Mouse (Mus musculus) small intestine, adult 2 months (tissue): Measurements from ENCODE around the gene Barx2. TPM values are rescaled to one million over a fixed set of nuclear protein-coding genes. Genes with fewer than 3 reads are reported as not detected.

Source experiments
- H3K27ac ChIP-seq: fragments of 200-500 bp; 2 replicates; pipeline ENCODE4 v1.5.1; 2012; ENCODE audit warnings: low read depth, low read length, control low read depth, inconsistent platforms; ENCODE audit not compliant: insufficient read depth
- H3K27me3 ChIP-seq: fragments of 200-500 bp; 2 replicates; pipeline ENCODE4 v1.6.1; 2012; ENCODE audit warnings: mild to moderate bottlenecking, moderate library complexity, low read length, inconsistent platforms; ENCODE audit not compliant: control insufficient read depth, insufficient read depth
- H3K36me3 ChIP-seq: fragments of 200-500 bp; 2 replicates; pipeline ENCODE4 v1.6.1; 2012; ENCODE audit warnings: mild to moderate bottlenecking, low read length, control low read depth, inconsistent platforms; ENCODE audit not compliant: control insufficient read depth, insufficient read depth
- H3K4me1 ChIP-seq: fragments of 200-500 bp; 2 replicates; pipeline ENCODE4 v1.6.1; 2012; ENCODE audit warnings: low read length, inconsistent platforms, mixed read lengths; ENCODE audit not compliant: control insufficient read depth, insufficient read depth, insufficient read length
- H3K4me3 ChIP-seq: fragments of 200-500 bp; 2 replicates; pipeline ENCODE4 v1.5.1; 2012; ENCODE audit warnings: low read depth, mild to moderate bottlenecking, control low read depth, inconsistent platforms, low read length, moderate library complexity
- CTCF ChIP-seq: fragments of 200-500 bp; IDR thresholded peaks from 2 replicates; pipeline ENCODE4 v1.5.1; 2012; ENCODE audit warnings: low read depth, mild to moderate bottlenecking, control low read depth, inconsistent platforms, low read length, moderate library complexity, mixed read lengths; ENCODE audit not compliant: insufficient replicate concordance, insufficient read length; ENCODE audit errors: extremely low read depth
- POLR2A ChIP-seq: fragments of 200-500 bp; IDR thresholded peaks from 2 replicates; pipeline ENCODE4 v1.6.1; 2012; ENCODE audit warnings: low read depth, mild to moderate bottlenecking, control low read depth, inconsistent platforms, low read length, moderate library complexity
- WGBS: fragments of 180-500 bp; shearing (Covaris S2); methylation state at CpG from one replicate; pipeline ENCODE4 v1.1.7; 2018; 5-methylcytosine and 5-hydroxymethylcytosine counted together
- polyA plus RNA-seq: library from polyadenylated mRNA; depleted of rRNA; stranded (reverse); fragments of >200 nt; gene quantifications from 2 replicates; pipeline ENCODE4 v1.2.3, GENCODE M21; 2012

Barx2 gene
- polyA plus RNA-seq, 1 experiment: 65.1 TPM

DNA sequence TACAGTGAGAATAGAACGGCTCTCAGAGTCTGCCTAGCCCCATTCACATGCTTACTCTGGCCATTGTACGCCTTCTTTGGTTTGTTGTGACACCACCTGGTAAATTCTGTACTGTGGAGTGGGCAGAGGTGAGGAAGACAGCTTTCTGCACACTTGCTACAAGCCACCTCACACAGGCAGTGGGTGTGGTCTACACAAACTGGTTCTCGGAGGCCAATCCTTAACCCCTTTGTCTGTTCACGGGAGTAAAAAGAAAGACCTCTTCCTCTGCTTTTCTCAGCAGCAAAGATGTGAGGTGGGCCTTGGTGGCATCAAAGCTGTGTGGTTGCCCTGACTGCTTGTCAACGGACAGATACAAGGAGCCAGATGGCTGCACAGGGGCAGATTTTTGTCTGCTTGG lies 68.6 kb downstream of the Barx2 start:
- peaks cover 14% of the 10 kb centered on the region for H3K4me1 ChIP-seq
- no peak overlapping the region for H3K4me3 ChIP-seq
- TF ChIP-seq CTCF (no peak), POLR2A (no peak)
- no peak overlapping the region for H3K27ac ChIP-seq
- 48% methylated on average over 5 of the region's 5 CpGs for WGBS
- H3K36me3 ChIP-seq: no peaks in the 10 kb centered on the region
- H3K27me3 ChIP-seq: no peaks in the 10 kb centered on the region

- H3K36me3 ChIP-seq: no peaks in the 10 kb centered on the region
- H3K27ac ChIP-seq: no peak overlapping the region
- 73% methylated on average over 10 of the region's 10 CpGs for WGBS
- TF ChIP-seq CTCF (no peak), POLR2A (no peak)
- peaks cover 13% of the 10 kb centered on the region for H3K4me1 ChIP-seq
- no peaks in the 10 kb centered on the region for H3K27me3 ChIP-seq
- H3K4me3 ChIP-seq: no peak overlapping the region
These were observed 72.0 kb downstream of the Barx2 start for GRCm38 (mm10) chr9:31841108-31841815.

DNA sequence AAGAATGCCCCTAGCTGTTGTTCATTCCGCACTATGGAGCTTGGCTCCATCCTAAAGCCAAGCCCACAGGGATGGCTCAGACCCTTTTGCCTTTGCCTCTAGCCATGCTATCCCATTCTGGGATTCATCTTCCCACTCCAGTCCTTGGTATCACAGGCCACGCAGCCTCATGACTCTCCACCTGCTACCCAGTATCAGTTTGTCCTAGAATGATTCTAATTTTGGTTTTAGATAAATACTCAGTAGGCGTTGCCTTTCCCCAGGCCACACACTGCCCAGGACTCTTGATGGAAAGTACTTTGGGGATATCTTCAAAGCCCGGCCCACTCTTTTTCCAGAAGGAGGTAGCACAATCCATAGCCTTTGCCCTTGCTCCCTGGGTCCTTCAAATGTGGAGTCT lies 72.7 kb downstream of the Barx2 start:
- peaks cover 13% of the 10 kb centered on the region for H3K4me1 ChIP-seq
- no peak overlapping the region for H3K4me3 ChIP-seq
- no peak for TF ChIP-seq POLR2A
- no peak for TF ChIP-seq CTCF
- no peaks in the 10 kb centered on the region for H3K27me3 ChIP-seq
- no peak overlapping the region for H3K27ac ChIP-seq
- 92% methylated on average over 4 of the region's 4 CpGs for WGBS
- H3K36me3 ChIP-seq: no peaks in the 10 kb centered on the region

DNA sequence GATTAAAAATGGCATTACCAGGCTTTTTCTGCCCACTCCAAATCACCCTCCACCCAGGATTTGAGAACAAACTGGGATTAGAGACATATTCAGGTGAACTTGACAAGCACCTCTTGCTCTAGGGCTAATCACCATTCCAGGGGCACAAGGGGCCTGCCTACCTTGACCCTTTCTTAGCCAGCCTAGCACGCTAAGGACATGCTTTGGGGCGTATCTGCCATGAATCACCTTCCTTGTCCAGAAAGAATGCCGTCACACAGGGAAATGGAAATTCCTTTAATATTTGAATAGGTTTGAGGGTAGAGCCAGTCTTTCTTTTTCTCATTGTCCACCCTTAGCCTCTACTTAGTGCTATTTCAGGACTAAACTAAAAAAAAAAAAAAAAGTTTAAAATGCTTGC lies 73.2 kb downstream of the Barx2 start:
- Histone ChIP-seq H3K4me1 (peaks cover 11% of the 10 kb centered on the region), H3K27ac (no peak overlapping the region), H3K36me3 (no peaks in the 10 kb centered on the region), H3K4me3 (no peak overlapping the region), H3K27me3 (no peaks in the 10 kb centered on the region)
- TF ChIP-seq CTCF (no peak), POLR2A (no peak)
- 70% methylated on average over 3 of the region's 3 CpGs for WGBS

- TF ChIP-seq CTCF (no peak), POLR2A (no peak)
- whole genome bisulfite sequencing: 21% methylated on average over 15 of the region's 15 CpGs
- Histone ChIP-seq H3K4me3 (no peak overlapping the region), H3K27me3 (no peaks in the 10 kb centered on the region), H3K27ac (peak overlapping the region; percentile 6; the same call in 1 of the 2 replicates), H3K36me3 (no peaks in the 10 kb centered on the region), H3K4me1 (peaks cover 10% of the 10 kb centered on the region)
These were observed 73.9 kb downstream of the Barx2 start for GRCm38 (mm10) chr9:31839106-31840027.

GRCm38 (mm10) chr9:31838047-31838446 lies 75.2 kb downstream of the Barx2 start:
- H3K27ac ChIP-seq: no peak overlapping the region
- H3K36me3 ChIP-seq: no peaks in the 10 kb centered on the region
- 81% methylated on average over 6 of the region's 6 CpGs for WGBS
- TF ChIP-seq CTCF (no peak), POLR2A (no peak)
- H3K4me1 ChIP-seq: peaks cover 10% of the 10 kb centered on the region
- no peaks in the 10 kb centered on the region for H3K27me3 ChIP-seq
- no peak overlapping the region for H3K4me3 ChIP-seq

DNA sequence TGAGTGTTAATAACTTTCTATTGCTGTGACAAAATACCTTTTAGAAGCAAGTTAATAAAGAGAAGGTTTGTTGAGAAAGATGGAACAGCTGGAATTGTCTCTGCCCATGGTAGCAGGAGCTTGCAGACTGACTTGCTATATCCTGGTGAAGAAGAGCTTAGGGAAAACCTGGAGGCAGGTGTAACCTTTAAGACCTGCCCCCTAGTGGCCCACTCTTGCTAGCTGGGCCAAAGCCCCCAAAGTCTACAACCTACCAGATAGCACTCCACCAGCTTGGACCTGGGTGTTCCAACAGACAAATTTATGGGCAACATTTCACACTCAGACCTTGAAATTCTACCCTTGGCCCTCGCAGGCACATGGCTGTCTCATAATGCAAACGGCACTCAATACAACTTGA lies 104.5 kb downstream of the Barx2 start:
- WGBS: 89% methylated on average over 2 of the region's 2 CpGs
- TF ChIP-seq CTCF: peak; percentile 34; the same call in 1 of the 2 replicates
- TF ChIP-seq POLR2A: no peak
- no peaks in the 10 kb centered on the region for H3K4me1 ChIP-seq
- no peaks in the 10 kb centered on the region for H3K36me3 ChIP-seq
- H3K27ac ChIP-seq: no peak overlapping the region
- no peak overlapping the region for H3K4me3 ChIP-seq
- H3K27me3 ChIP-seq: no peaks in the 10 kb centered on the region
